Mouse (Mus musculus) embryo, embryonic 9.5 days (tissue): ENCODE data around the gene Pxmp4.

Experiments
- DNase-seq: peaks from one replicate; pipeline ENCODE4 v3.0.0-alpha.2; 2017; ENCODE audit errors: extremely low spot score

Pxmp4 gene

DNA sequence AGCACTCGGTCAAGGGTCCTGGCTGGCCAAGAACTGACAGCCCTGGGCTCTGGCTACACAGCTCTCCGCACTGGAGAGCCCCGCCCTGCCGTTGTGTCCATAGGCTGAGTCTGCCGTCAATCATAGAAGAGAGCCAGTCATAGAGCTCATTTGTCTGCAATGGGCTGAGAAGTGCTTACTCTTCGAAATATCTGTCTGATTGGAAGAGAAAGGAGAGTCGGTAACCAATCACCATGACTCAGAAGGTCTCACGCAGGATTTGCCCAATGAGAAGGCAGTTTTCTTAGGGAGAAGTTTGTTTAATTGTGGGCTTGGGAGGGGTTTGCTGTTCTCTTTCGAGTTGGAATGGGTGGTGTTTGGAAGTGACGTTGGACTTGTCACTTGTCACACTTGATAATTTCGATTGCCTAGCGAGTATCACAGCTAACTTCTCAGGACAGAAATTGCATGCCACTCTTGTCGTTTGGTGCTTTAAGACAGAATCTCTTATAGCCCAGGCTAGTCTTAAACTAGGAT, at the start of gene Pxmp4:
Pxmp4 (minus strand) TSS at position 71 of the 516 bp plus-strand sequence.
- peak; percentile 97 for DNase-seq

DNA sequence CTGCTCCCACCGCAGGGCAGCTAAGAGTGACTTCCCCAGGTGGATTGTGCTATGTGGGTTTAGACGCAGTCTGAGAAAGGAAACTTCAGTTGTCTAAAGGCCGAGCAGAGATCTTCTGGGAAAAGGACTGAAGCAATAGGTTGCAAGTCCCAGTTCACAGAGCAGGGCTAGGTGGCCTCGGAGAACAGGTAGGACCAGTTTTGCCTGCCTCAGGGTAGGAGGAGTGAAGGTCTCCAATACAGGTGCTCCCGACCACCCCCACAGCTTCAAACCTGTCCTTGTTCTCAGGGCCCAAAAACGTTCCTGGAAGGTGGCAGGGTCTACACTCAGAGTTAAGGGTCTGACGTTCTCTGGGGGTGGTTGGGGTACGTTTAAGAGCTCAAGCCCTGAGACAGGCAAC, 47.9 kb upstream of the Pxmp4 start, which contains the start of gene Chmp4b:
Chmp4b (plus strand) TSS at position 343 of the 400 bp plus-strand sequence.
- peak; percentile 41 for DNase-seq

DNA sequence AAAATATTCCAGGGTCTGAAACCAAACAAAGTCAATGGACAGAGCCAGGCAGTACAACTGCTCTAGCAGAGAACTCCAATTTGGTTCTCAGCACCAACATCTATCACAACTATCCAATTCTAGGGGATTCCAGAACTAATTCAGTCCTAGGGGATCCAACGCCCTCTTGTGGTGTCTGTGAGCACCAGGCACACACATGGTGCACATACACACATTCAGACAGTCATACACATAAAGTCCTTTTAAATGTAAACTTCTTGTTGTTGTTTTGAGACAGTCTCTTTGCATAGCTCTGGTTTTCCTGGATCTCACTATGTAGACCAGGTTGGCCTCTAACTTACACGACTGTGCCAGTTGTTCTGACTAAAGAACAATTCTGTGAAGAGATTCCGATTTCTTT, 46.9 kb upstream of the Pxmp4 start:
- DNase-seq, result no peak

DNA sequence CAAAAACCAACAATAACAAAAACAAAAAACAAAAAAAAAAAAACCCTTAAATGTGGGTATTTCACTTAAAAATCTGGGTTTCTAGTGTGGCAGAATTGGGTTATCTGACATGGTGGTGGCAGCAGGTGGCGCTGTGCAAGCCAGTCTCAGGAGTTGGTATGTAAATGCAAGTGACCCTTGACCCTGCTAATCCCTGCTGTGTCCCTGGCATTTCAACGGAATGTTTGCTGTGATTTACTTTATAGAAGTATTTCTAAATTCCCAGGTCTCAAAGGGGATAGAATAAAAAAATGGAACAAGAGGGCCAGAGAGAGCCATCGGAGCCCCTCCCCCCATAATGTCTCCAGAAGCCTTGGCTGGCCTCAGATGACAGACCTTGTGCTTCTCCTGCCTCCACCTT, 44.6 kb upstream of the Pxmp4 start:
- peak; percentile 49 for DNase-seq

DNA sequence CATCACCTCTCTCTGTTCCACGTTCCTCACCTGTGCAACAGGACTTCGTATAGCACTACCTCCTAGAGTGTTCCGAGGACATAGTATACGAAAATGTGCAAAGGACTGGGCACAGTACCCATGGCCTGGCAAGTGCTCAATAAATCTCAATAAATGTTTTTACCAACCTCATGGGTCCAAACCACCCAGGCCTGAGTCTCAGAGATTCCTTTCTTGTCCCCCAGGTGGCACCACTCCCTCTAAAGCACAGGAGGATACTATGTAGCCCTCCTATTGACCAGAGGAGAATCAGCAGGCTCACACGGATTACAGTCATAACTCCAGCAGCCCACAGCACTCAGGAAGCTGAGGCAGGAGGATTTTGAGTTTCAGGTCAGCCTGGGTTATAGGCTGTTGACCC, 43.1 kb upstream of the Pxmp4 start:
- no peak for DNase-seq

DNA sequence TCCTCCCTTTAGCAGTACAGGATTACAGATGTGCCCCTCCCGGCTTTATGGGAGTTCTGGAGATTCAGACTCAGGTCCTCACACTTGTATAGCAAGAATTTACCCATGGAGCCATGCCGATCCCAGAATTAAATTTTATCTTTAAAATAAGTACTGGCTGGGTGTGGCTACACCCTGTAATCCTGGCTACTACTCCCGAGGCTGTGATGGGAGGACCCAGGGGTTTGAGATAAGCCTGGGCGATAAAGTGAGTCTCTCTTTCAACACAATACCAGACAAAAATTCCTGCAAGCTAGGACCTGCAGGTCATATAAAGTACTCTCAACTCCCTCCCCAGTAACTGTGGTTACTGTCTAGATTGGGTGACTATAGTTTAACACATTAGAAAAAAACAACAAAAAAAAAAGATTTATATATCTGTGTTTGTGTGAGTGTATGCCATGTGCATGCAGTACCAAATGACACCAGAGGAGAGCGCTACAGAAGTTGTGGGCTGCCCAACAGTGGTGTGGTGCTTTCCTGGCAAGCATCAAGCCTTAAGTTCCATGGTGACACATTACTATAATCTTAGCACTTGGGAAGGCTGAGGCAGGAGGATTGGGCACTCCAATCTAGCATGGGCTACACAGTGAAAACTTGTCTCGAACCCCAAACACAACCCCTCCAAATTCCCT, 39.3 kb upstream of the Pxmp4 start:
- DNase-seq, result no peak

DNA sequence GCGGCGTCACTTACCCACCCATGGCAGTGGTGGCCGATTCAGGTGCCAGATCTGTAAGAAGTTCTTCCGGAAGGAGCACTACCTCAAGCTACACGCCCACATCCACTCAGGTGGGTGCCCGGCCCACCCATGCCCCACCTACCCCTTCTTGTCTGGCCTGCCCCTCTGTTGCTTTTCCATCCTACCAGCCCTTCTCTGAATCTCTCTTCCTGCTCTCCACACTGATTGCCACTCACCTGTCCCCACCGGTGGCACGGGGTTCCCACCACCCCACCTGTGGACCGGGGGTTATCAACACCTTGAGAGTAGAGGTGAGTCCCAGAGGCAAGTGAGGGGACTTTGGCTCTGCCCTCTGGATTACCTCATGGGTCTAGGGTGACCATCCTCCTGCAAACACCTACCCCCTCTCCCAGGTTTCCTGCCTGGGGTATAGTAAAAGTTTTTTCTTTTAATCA, 38.5 kb upstream of the Pxmp4 start:
- DNase-seq, result no peak

DNA sequence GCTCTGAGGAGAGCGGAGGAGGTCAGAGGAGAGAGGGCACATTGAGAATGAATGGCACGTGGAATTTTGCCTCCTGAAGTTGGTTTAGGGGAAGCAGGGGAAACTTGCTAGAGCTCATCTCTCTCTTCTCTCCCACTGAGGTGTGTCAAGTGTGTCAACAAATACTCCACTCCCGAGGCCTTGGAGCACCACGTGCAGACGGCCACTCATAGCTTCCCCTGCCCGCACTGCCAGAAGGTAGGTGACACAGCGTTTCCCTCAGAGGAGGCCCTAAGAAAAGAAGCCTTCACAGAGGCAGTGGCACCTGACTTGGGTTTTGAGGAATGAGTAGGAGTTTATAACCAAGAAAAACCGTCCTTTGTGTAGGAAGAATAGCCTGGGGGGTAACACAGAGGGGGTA, 37.7 kb upstream of the Pxmp4 start:
- no peak for DNase-seq

DNA sequence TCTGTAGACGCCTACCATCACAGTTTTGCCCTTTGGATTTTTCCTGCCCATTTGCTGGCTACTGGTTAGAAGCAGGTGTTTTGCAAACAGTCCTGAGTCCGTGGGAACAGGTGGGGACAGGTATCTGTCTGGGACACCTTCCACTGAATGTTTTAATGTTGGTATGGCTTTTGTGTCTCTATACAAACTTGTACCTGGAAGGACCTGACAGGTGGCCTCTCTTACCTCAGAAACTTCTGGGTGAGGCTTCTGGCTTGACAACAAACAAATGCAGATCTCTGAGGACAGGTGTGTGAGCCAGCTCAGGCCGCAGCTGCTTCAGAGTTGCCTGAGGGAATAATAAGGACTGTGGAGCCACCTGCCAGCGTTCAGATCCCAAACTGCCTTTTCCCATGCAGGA, 35.6 kb upstream of the Pxmp4 start:
- no peak for DNase-seq

DNA sequence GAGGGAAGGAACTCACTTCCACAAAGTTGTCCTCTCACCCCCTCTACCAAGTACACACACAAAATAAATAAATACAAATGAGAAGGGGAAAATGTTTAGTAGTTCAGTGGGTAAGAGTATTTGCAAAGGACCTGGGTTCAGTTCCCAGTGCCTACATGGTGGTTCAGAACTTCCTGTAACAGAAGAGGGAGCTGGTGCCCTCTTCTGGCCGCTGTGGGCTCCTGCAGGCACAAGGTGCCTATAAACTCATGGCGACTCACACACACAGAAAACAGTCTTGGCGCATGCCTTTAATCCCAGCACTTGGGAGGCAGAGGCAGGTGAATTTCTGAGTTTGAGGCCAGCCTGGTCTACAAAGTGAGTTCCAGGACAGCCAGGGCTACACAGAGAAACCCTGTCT, 35.0 kb upstream of the Pxmp4 start:
- DNase-seq, result no peak

DNA sequence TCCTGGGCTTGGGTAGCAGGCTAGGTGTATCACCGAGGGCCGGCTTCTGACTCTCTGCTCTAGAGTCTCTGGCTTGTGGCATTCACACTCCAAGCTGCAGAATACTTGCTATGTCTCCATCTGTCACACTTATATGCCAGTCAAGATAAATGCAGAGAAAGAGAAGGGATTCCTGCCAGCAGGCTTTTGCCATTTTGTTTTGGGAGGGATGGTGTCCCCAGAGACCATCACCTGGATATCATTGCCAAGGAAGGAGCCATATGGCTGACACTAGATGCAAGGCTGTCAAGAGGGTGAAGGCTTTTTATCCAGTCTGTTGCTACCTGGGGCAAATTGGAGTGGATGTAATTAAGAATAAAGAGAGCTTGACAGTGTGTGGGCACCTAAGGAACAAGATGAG, 32.3 kb upstream of the Pxmp4 start:
- DNase-seq, result no peak

DNA sequence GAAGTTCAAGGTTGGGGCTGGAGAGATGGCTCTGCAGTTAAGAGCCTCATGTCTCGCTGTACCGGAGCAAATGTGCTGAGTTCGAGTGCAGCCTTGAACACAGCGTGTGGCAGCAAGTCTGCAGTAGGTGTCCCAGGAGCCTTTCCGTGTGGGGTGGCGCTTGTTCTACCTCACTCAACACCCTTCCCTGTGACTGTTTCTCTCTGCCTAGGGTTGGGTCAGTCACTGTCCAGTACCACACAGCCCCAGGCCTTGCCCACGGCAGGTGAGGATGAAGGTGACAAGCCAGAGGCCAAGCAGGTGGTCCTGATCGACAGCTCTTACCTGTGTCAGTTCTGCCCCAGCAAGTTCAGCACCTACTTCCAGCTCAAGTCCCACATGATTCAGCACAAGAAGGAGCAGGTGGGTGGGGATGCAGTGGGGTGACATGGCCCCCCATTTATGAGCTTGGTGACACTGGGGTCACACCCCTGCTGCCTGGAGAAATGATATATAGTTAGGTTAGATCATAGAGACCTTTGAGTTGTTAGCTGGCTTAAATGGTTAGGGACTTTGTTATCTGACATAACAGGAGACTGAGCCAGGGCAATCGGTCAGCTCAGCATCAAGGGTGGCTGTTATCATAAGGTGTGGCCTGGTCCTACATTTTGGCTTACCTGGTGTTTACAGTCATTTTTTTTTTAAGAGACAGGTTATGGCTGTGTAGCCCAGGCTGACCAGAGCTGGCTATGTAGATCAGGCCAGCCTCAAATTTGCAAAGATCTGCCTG, 30.6 kb upstream of the Pxmp4 start:
- no peak for DNase-seq

DNA sequence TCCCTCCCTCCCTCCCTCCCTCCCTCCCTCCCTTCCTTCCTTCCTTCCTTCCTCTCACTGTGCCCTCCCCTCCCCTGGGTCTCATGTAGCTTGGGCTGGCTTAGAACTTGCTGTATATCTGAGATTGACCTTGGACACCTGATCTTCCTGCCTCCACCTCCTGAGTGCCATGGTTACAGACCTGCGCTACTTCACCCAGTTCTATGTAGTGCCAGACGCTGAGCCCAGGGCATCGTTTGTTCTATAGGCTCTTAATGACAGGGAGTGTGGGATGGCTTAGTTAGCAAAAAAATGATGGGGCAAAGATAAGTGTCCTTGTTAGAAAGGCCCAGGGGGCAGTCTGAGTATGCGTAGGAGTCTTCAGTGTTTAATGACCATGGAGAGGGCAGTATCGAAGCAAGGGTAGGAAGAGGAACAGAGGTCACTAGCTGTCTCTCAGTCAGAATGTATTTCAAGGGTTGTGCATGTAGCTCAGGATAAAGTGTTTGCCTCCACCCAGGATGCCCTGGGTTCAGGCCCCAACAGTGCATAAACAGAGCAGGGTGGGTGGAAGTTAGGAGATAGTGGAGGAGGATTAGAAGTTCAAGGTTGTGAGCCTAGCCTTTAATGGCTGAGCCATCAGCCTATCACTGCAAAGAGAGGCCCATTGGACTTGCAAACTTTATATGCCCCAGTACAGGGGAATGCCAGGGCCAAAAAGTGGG, 29.7 kb upstream of the Pxmp4 start:
- DNase-seq, result no peak

DNA sequence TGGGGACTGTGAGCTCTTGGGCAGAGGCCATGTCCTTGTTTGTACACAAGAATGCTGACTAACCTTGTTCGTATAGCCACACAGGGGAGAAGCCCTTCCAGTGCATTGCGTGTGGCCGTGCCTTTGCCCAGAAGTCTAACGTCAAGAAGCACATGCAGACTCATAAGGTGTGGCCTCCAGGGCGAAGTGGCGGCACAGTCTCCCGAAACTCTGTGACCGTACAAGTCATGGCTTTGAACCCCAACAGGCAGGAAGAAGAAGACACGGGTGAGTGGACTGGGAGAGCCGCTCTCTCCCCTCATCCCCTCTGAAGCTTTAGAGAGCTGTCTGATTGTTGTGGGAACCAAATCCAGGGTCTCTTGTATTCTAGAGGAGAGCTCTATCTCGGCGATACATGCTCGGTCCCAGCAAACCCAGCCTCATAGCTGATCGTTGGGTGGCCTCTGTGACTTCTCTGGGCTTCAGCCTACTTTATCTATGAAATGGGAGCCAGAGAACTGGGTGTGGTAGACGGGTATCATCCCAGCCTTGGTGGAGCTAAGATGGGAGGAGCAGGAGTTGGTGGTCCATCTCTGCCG, 28.8 kb upstream of the Pxmp4 start:
- no peak for DNase-seq

DNA sequence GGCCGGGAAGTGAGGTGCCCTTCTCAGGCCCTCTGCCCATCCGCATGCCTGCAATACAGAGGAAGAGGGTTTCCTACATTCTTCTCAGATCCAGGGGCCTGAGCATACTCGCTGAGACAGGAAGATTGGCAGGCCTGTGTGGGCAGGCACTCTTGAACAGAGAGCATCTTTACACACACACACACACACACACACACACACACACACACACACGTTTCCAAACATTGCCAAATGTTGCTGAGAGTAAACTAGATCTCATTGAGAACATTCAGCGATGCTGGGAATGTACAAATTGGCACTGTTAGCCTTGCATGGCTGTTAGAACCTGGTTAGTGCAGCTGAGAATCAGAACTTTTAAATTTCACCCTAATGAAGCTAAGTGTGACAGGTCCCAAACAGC, 27.0 kb upstream of the Pxmp4 start:
- DNase-seq, result no peak

DNA sequence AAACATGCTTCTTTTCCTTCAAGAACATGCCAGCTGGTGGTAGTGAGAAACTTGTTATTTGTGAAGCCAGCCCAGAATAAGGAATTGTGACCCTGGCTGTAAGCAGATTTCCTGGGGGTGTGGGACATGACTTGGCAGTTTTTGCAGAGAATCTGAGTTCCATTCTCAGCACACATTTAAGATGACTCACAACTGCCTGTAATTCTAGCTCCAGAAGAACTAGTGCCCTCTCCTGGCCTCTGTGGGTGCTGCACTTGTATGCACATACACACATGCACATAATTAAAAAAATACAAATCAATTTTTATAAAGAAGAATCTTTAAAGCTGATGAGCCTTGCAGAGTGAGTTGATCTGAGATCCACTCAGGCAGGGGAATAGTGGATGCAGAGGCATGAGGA, 20.6 kb upstream of the Pxmp4 start:
- no peak for DNase-seq

DNA sequence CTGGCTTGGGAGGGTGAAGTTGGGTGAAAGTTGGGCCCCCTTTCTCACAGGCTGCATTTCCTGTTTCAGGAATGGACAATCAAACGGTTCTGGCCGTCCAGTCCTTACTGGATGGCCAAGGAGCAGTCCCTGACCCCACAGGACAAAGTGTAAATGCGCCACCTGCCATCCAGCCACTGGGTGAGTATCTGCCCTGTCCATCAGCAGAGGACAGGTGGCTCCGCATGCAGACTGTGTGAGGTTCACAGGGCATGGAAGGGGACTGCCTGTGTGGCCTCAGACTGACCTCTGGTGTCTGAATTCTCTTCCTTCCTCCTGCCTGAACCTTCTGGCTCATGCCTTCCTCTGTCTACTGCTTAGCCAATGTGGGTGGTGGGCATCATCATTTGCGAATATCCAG, 18.2 kb upstream of the Pxmp4 start:
- DNase-seq, result no peak

DNA sequence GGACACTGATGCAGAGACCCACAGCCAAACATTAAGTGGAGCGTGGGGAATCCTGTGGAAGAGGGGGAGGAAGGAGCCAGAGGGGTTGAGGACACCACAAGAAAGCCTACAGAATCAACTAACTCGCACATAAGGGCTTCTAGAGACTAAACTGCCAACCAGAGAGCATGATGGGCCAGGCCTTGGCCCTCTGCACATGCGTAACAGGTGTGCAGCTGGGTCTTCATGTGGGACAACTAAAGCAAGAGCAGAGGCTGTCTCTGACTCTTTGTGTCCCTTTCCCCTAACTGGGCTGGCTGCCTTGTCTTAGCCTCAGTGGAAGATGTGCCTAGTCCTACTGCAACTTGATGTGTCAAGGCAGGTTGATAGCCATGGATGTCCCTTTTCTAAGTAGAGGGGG, 13.6 kb upstream of the Pxmp4 start:
- DNase-seq, result no peak

DNA sequence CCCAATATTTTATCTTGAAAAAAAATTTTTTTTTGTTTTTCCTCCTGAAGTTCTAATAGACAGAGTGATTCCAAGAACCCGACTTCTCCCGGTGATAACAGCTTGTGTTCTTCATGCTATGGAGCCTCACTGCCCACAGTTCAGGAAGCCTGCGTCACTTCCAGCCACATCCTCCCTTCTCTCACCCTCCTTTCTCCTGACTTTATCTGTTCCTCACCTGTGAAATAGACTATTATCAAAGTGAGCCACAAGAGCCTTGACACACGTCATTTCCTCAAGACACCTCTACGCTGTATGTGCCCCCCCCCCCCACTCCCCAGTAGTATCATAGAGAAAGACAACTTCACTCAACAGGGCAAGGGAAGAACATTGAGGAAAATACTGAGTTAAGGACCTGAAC, 12.2 kb upstream of the Pxmp4 start:
- DNase-seq, result no peak

DNA sequence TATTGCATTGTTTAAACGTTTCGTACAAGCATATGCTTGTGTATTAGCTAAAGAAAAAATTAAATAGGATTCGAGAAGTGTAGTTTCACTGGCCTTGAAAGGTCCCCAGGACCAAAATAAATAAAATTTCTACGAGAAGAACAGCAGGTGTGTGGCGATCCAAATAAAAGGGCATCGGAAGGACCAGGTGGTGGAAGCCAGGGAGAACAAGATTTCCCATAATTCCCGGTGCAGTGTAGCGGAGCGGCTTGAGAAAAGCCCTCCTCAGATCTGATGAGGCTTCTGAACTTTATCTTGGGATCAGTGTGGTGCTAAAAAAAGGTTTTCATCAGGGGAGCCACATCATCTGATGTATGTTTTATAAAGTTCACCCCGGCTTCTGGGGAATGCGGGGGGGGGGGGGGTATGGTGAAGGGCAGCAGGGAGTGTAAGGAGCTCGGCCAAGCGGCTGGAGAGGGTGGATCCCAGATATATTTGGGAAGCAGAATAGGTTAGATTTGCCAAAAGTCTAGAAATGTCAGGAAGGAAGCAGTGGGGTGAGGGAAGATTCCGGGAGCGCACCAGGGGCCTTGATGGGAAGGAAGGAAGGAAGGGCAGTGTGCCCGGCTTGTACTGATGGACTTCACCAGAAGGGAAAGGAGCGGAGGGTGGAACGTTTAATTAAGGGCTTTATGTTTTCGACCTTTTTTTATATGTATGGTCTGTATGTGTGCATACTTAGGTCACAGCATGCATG, 11.5 kb upstream of the Pxmp4 start:
- no peak for DNase-seq
